Mouse (Mus musculus): Measurements from ENCODE around the gene Tnfrsf19. TPM values are rescaled to one million over a fixed set of nuclear protein-coding genes. Genes with fewer than 3 reads are reported as not detected.

Gene Tnfrsf19
- polyA plus RNA-seq, 1 experiment from 2014 or later: 46.9 TPM

Other genes starting within 250 kb of the Tnfrsf19 start
- gene Sacs, start 92.0 kb upstream of the Tnfrsf19 start, polyA plus RNA-seq (2014; fragmentation: Nextera tagmentation; extraction: Ambion mirVana): 12.5 and 16.3 TPM in 2 replicates
- gene Sgcg, start 212.0 kb upstream of the Tnfrsf19 start, polyA plus RNA-seq (2014; fragmentation: Nextera tagmentation; extraction: Ambion mirVana): not detected in 2 replicates